Mouse (Mus musculus) neural tube, embryonic 12.5 days (tissue): ENCODE measurements at regions not wholly inside any gene's neighbourhood (a gene's known extent, or its start where the extent isn't known, plus 50 kb on each side); places are given as distances from the start of the nearest gene placed in this dataset.

Experiments
- ATAC-seq: fragments of 200-750 bp; cut with Nextera tagmentation; 2 replicates; pipeline ENCODE4 v1.8.0; 2017; ENCODE audit warnings: low read depth, mild to moderate bottlenecking, moderate TSS enrichment, moderate library complexity; ENCODE audit not compliant: low FRiP score
- H3K27ac ChIP-seq: fragments of 300-500 bp; sonication (generic); 2 replicates; pipeline ENCODE4 v1.5.1; 2016
- H3K27me3 ChIP-seq: fragments of 300-500 bp; sonication (generic); replicated peaks from 2 replicates; pipeline ENCODE4 v1.6.1; 2016; ENCODE audit warnings: mild to moderate bottlenecking
- H3K36me3 ChIP-seq: fragments of 300-500 bp; sonication (generic); 2 replicates; pipeline ENCODE4 v1.6.1; 2016; ENCODE audit warnings: mild to moderate bottlenecking
- H3K4me1 ChIP-seq: fragments of 300-500 bp; sonication (generic); 2 replicates; pipeline ENCODE4 v1.6.1; 2016
- H3K4me2 ChIP-seq: fragments of 300-500 bp; sonication (generic); replicated peaks from 2 replicates; pipeline ENCODE4 v1.6.1; 2016; ENCODE audit warnings: mild to moderate bottlenecking
- H3K4me3 ChIP-seq: fragments of 300-500 bp; sonication (generic); 2 replicates; pipeline ENCODE4 v1.5.1; 2016
- H3K9ac ChIP-seq: fragments of 300-500 bp; sonication (generic); 2 replicates; pipeline ENCODE4 v1.6.1; 2016; ENCODE audit warnings: mild to moderate bottlenecking
- H3K9me3 ChIP-seq: fragments of 300-500 bp; sonication (generic); 2 replicates; pipeline ENCODE4 v1.6.1; 2016; ENCODE audit warnings: mild to moderate bottlenecking
- WGBS: fragments of 180-500 bp; shearing (Covaris S2); methylation state at CpG from one replicate; pipeline ENCODE4 v1.1.7; 2016; 5-methylcytosine and 5-hydroxymethylcytosine counted together

DNA sequence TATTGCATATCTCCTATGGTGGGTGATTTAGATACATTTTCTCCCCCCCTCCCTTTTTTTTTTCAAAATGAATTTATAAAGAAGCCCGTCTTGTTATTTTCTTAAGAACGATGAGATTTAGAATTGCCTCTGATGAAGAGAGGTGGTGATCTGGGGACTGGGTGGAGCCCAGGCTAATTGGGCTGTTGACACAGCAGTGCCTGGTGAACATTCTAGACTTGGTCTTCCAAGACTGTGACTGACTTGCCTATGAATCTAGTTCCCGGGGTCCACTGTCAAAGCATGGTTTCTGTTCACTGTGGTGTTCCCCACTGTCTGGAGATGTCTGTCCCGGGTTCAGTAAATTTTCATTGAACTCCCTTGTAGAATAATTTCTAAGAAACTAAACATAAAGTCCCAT lies 253.1 kb upstream of the Prickle1 start:
- Histone ChIP-seq H3K4me2 (no peak overlapping the region), H3K9me3 (no peaks in the 10 kb centered on the region), H3K4me3 (no peak overlapping the region), H3K27ac (no peak overlapping the region; the same call in 1 of the 2 replicates), H3K9ac (no peak overlapping the region), H3K36me3 (no peaks in the 10 kb centered on the region), H3K4me1 (no peaks in the 10 kb centered on the region), H3K27me3 (no peaks in the 10 kb centered on the region)
- 90% methylated on average over 4 of the region's 4 CpGs for WGBS
- no peak for ATAC-seq

- Histone ChIP-seq H3K4me3 (no peak overlapping the region), H3K9me3 (no peaks in the 10 kb centered on the region), H3K27me3 (no peaks in the 10 kb centered on the region), H3K27ac (no peak overlapping the region), H3K9ac (no peak overlapping the region), H3K4me2 (no peak overlapping the region), H3K4me1 (no peaks in the 10 kb centered on the region), H3K36me3 (no peaks in the 10 kb centered on the region)
- WGBS, result 92% methylated on average over 4 of the region's 4 CpGs
- no peak for ATAC-seq
These were observed 251.1 kb upstream of the Prickle1 start for GRCm38 (mm10) chr15:93846797-93847196.

- Histone ChIP-seq H3K4me2 (no peak overlapping the region), H3K36me3 (no peaks in the 10 kb centered on the region), H3K4me1 (no peaks in the 10 kb centered on the region), H3K9me3 (no peaks in the 10 kb centered on the region), H3K9ac (no peak overlapping the region), H3K27ac (no peak overlapping the region), H3K4me3 (no peak overlapping the region), H3K27me3 (no peaks in the 10 kb centered on the region)
- WGBS, result 82% methylated on average over 6 of the region's 6 CpGs
- no peak for ATAC-seq
These were observed 250.1 kb upstream of the Prickle1 start for GRCm38 (mm10) chr15:93845801-93846200.

- ATAC-seq, result no peak
- no peaks in the 10 kb centered on the region for H3K9me3 ChIP-seq
- no peaks in the 10 kb centered on the region for H3K36me3 ChIP-seq
- H3K4me2 ChIP-seq, result no peak overlapping the region
- no peaks in the 10 kb centered on the region for H3K4me1 ChIP-seq
- H3K27ac ChIP-seq, result no peak overlapping the region
- WGBS, result 52% methylated on average over 1 of the region's 1 CpGs
- no peak overlapping the region for H3K9ac ChIP-seq
- H3K27me3 ChIP-seq, result no peaks in the 10 kb centered on the region
- no peak overlapping the region for H3K4me3 ChIP-seq
These were observed 237.3 kb upstream of the Prickle1 start for GRCm38 (mm10) chr15:93832956-93833355.

DNA sequence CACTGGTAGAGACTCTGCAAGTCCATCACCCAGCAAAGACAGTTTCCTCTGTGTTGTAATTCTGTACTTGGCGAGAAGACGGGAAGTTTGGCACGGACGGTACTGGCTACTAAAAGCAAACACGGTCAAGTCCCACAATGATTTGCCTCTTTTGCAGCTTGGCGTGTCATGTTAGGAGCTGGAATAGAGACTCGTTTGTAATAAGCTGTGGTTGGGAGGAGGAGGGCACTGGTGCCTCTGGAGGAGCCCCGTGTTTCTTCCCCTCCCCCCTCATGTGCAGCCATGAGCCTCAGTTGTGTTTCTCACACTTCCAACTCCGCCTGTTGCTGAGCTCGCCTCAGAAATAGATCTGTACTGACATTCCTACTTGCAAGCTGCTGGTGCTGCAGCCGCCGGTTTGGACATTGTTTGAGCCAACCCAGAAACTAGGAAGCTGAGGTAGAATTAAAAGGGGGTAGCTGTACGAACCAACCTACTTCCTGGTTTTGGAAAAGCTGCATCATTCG lies 236.8 kb upstream of the Prickle1 start:
- 80% methylated on average over 14 of the region's 14 CpGs for WGBS
- Histone ChIP-seq H3K4me1 (no peaks in the 10 kb centered on the region), H3K9me3 (no peaks in the 10 kb centered on the region), H3K36me3 (no peaks in the 10 kb centered on the region), H3K4me2 (no peak overlapping the region), H3K27me3 (no peaks in the 10 kb centered on the region), H3K9ac (no peak overlapping the region), H3K27ac (no peak overlapping the region), H3K4me3 (no peak overlapping the region)
- no peak for ATAC-seq

GRCm38 (mm10) chr15:93831148-93831547 lies 235.5 kb upstream of the Prickle1 start:
- Histone ChIP-seq H3K9me3 (no peaks in the 10 kb centered on the region), H3K9ac (no peak overlapping the region), H3K4me1 (no peaks in the 10 kb centered on the region), H3K27ac (no peak overlapping the region), H3K36me3 (no peaks in the 10 kb centered on the region), H3K27me3 (no peaks in the 10 kb centered on the region), H3K4me3 (no peak overlapping the region), H3K4me2 (no peak overlapping the region)
- no peak for ATAC-seq
- WGBS, result 90% methylated on average over 3 of the region's 3 CpGs

GRCm38 (mm10) chr15:93824729-93825694 lies 229.3 kb upstream of the Prickle1 start:
- H3K4me3 ChIP-seq, result no peak overlapping the region
- no peaks in the 10 kb centered on the region for H3K27me3 ChIP-seq
- ATAC-seq, result peak; percentile 87
- peaks cover 13% of the 10 kb centered on the region for H3K4me1 ChIP-seq
- no peaks in the 10 kb centered on the region for H3K9me3 ChIP-seq
- no peak overlapping the region for H3K9ac ChIP-seq
- WGBS, result 57% methylated on average over 28 of the region's 28 CpGs
- peak overlapping the region; percentile 34 for H3K4me2 ChIP-seq
- H3K27ac ChIP-seq, result no peak overlapping the region
- no peaks in the 10 kb centered on the region for H3K36me3 ChIP-seq

GRCm38 (mm10) chr15:93821236-93821635 lies 225.5 kb upstream of the Prickle1 start:
- Histone ChIP-seq H3K9ac (no peak overlapping the region), H3K4me3 (no peak overlapping the region), H3K4me1 (peaks cover 13% of the 10 kb centered on the region), H3K36me3 (no peaks in the 10 kb centered on the region), H3K4me2 (no peak overlapping the region), H3K9me3 (no peaks in the 10 kb centered on the region), H3K27me3 (no peaks in the 10 kb centered on the region), H3K27ac (no peak overlapping the region)
- WGBS, result 84% methylated on average over 6 of the region's 6 CpGs
- ATAC-seq, result no peak

GRCm38 (mm10) chr15:93812011-93812410 lies 216.3 kb upstream of the Prickle1 start:
- no peak overlapping the region for H3K4me3 ChIP-seq
- 25% methylated on average over 7 of the region's 7 CpGs for WGBS
- H3K9me3 ChIP-seq, result no peaks in the 10 kb centered on the region
- no peak overlapping the region for H3K9ac ChIP-seq
- H3K4me2 ChIP-seq, result no peak overlapping the region
- ATAC-seq, result no peak
- H3K4me1 ChIP-seq, result no peaks in the 10 kb centered on the region
- no peaks in the 10 kb centered on the region for H3K27me3 ChIP-seq
- H3K27ac ChIP-seq, result no peak overlapping the region
- no peaks in the 10 kb centered on the region for H3K36me3 ChIP-seq

DNA sequence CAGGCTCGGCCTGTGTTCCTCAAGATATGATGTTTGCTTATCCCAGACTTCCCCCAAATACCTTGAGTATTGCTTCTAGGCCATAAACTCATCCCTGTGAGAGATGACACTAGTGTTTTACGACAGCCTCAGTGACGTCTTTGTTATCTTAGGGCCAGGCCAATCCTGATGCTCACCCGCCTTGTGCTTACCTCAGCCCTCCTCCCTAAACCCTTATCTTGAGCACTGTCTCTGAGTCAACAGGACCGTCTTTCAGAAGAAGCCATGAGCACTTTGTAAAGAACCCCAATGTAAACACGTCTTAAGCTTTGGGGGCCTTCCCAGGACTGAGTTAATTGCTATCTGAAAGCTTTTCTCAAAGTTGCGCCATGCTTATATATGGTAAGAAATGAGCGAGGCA lies 212.3 kb upstream of the Prickle1 start:
- Histone ChIP-seq H3K4me3 (no peak overlapping the region), H3K27ac (no peak overlapping the region), H3K4me2 (no peak overlapping the region), H3K4me1 (no peaks in the 10 kb centered on the region), H3K9me3 (no peaks in the 10 kb centered on the region), H3K36me3 (no peaks in the 10 kb centered on the region), H3K27me3 (no peaks in the 10 kb centered on the region), H3K9ac (no peak overlapping the region)
- WGBS, result 79% methylated on average over 8 of the region's 8 CpGs
- no peak for ATAC-seq

- WGBS, result 77% methylated on average over 8 of the region's 8 CpGs
- Histone ChIP-seq H3K9me3 (no peaks in the 10 kb centered on the region), H3K4me1 (no peaks in the 10 kb centered on the region), H3K27me3 (no peaks in the 10 kb centered on the region), H3K4me3 (no peak overlapping the region), H3K36me3 (no peaks in the 10 kb centered on the region), H3K27ac (no peak overlapping the region), H3K9ac (no peak overlapping the region), H3K4me2 (no peak overlapping the region)
- ATAC-seq, result no peak
These were observed 211.8 kb upstream of the Prickle1 start for GRCm38 (mm10) chr15:93807505-93807904.

DNA sequence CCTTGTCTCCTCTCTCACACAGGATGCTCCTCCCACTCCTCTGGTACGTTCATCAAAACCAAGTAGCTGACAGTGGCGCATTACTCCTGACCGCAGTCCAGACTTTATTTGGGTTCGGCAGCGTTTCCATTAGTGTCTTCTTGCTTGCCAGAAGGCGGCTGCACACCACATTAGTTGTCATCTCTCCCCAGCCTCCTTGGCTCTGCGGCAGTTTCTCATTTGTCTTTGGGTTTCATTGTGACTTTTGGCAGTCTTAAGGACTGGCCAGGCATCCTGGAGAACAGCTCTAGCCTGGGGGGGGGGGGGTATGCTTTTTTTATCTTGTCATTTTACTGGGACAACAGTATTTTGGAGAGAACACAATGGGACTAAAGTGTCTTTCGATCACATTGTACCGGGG lies 209.0 kb upstream of the Prickle1 start:
- Histone ChIP-seq H3K4me3 (no peak overlapping the region), H3K4me2 (no peak overlapping the region), H3K27ac (no peak overlapping the region), H3K9ac (no peak overlapping the region), H3K27me3 (no peaks in the 10 kb centered on the region), H3K9me3 (no peaks in the 10 kb centered on the region), H3K36me3 (no peaks in the 10 kb centered on the region), H3K4me1 (no peaks in the 10 kb centered on the region)
- WGBS, result 88% methylated on average over 9 of the region's 9 CpGs
- no peak for ATAC-seq

GRCm38 (mm10) chr15:93790531-93790930 lies 194.8 kb upstream of the Prickle1 start:
- 84% methylated on average over 9 of the region's 9 CpGs for WGBS
- Histone ChIP-seq H3K9me3 (no peaks in the 10 kb centered on the region), H3K27ac (no peak overlapping the region), H3K4me3 (no peak overlapping the region), H3K4me2 (no peak overlapping the region), H3K4me1 (no peaks in the 10 kb centered on the region), H3K36me3 (no peaks in the 10 kb centered on the region), H3K27me3 (no peaks in the 10 kb centered on the region), H3K9ac (no peak overlapping the region)
- no peak for ATAC-seq
